Mouse (Mus musculus): Measurements from ENCODE around the gene Ddah2. TPM values are rescaled to one million over a fixed set of nuclear protein-coding genes. Genes with fewer than 3 reads are reported as not detected.

Gene Ddah2
- polyA plus RNA-seq, 1 experiment from 2014 or later, result 517 TPM

DNA sequence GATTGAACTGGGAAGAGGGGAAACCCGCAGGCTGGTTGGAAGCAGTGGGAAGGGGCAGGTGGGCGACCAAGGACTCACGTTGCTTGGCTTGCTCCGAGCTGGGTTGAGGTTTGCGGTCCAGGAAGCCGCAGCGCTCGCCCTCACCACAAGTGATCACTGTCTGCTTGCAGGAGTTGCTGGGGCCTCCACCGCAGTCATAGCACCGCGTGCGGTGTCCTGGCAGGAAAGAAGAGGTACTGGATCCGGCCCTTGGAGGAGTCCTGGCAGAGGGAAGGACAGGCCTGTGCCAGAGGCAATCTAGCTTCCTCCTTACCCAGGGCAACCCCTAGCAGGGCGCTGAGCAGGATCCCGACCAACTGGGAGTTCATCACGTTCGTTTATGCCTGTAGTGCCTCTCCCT is 15.3 kb downstream of the Ddah2 start:
- 51% methylated on average over 17 of the region's 17 CpGs for WGBS
- no peak overlapping the region for H3K27ac ChIP-seq

DNA sequence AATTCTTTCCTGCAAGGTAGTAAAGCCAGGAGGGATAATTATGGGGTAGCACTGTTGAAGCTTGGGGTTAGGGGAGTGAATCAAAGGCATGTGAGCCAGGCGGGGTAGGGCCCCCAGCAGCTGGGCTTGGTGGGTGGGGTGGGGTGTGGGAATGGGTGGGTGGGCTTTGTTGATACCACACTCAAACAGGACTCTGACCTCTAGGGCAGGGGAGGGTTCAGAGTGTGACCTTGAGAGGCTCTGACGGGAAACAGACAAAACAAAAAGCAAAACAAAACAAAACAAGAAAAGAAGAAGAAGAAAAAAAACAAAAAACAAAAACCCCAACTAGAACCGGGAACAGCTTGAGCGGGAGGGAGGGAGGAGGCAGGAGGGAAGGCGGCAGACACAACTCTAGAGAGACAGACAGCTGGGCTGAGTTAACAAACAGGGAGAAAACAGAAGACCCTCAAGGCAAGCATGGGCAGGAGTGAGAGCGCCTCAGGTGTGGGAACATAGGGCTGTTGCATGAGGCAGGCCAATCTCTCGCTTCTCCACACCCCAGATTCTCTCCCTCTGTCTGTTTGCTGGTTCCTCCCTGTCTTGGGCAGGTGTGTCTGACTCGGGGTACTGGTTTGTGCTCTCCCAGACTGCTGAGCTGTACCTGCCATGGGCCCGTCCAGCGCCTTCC is 17.8 kb downstream of the Ddah2 start, which contains the start of gene Ly6g6e:
Gene Ly6g6e (plus strand): TSS at position 396 of the 670 bp plus-strand sequence.
- WGBS, result 27% methylated on average over 10 of the region's 10 CpGs
- no peak for ATAC-seq (ENCODE audit: low FRiP score)
- H3K27me3 ChIP-seq, result peaks cover 8% of the 10 kb centered on the region; the same call in 1 of the 2 replicates
- H3K4me3 ChIP-seq, result peak within 1 kb of the TSS; percentile 14; the same call in 1 of the 2 replicates
- H3K9ac ChIP-seq, result peak within 1 kb of the TSS; percentile 13; the same call in 1 of the 2 replicates
- no peaks in the 10 kb centered on the region for H3K9me3 ChIP-seq (replicated peaks)
- H3K4me1 ChIP-seq, result peaks cover 18% of the 10 kb centered on the region
- no peak within 1 kb of the TSS for H3K27ac ChIP-seq
- H3K36me3 ChIP-seq, result no peaks in the 10 kb centered on the region
- H3K4me2 ChIP-seq (replicated peaks), result peak within 1 kb of the TSS; percentile 43

More for the DNA sequence above, 15.3 kb downstream of the Ddah2 start:
- Histone ChIP-seq H3K27me3 (peaks cover 5% of the 10 kb centered on the region; the same call in 1 of the 2 replicates), H3K36me3 (no peaks in the 10 kb centered on the region), H3K4me2 (replicated peaks) (no peak overlapping the region), H3K4me3 (no peak overlapping the region), H3K9ac (no peak overlapping the region; the same call in 1 of the 2 replicates), H3K4me1 (peaks cover 18% of the 10 kb centered on the region), H3K9me3 (replicated peaks) (no peaks in the 10 kb centered on the region)
- ATAC-seq (ENCODE audit: low FRiP score), result no peak

DNA sequence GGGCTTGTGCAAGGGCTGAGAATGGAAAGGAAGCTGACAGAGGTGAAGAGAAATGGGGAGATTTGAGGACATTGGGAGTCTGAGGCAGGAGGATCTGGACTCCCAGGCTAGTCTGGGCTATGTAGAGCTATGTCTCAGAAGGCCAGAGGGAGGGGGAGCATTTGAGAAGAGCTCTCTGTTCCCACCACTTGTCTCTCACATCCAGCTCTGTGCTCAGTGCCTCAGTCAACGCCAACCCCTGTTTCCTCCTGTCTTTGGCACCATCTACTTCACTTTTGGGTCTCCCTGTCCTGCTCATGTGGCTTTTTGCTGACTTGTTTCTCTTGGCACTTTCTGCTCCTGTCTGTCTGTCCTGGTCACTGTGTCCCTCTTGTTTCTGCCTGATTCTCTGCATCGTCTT is 18.4 kb downstream of the Ddah2 start:
- no peak overlapping the region for H3K4me3 ChIP-seq
- H3K27me3 ChIP-seq, result peaks cover 8% of the 10 kb centered on the region; the same call in 1 of the 2 replicates
- H3K4me2 ChIP-seq (replicated peaks), result peak overlapping the region; percentile 43
- H3K9ac ChIP-seq, result peak overlapping the region; percentile 13; the same call in 1 of the 2 replicates
- ATAC-seq (ENCODE audit: low FRiP score), result no peak
- no peaks in the 10 kb centered on the region for H3K36me3 ChIP-seq
- H3K27ac ChIP-seq, result no peak overlapping the region
- no peaks in the 10 kb centered on the region for H3K9me3 ChIP-seq (replicated peaks)
- peaks cover 18% of the 10 kb centered on the region for H3K4me1 ChIP-seq
- 41% methylated on average over 2 of the region's 2 CpGs for WGBS

DNA sequence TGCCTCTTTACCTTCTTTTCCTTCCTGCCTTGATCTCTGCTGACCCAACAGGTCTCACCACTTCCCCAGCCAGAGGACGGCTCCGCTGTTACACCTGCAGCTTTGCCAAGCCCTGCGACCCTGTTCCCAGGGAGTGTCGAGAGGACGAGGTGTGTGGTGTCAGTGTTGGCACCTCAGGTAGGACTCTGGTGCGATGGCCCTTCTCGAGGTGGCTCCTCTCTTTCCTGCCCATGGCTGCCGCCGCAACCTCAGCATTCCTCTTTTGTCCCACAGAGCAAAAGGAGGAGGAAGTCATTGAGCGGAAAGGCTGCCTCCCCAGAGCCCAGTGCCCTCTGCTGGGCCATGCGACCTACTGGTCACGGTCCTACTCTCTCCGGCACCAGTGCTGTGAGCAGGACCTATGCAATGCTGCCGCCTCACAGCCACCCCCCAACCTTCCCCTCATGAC is 19.0 kb downstream of the Ddah2 start, which contains the start of gene Ly6g6d:
Gene Ly6g6d (minus strand): TSS at position 280 of the 448 bp plus-strand sequence.
- Histone ChIP-seq H3K9ac (peak within 1 kb of the TSS; percentile 13), H3K36me3 (no peaks in the 10 kb centered on the region), H3K9me3 (replicated peaks) (no peaks in the 10 kb centered on the region), H3K27ac (no peak within 1 kb of the TSS), H3K4me3 (peak within 1 kb of the TSS; percentile 14), H3K4me1 (peaks cover 18% of the 10 kb centered on the region), H3K4me2 (replicated peaks) (peak within 1 kb of the TSS; percentile 43), H3K27me3 (peaks cover 8% of the 10 kb centered on the region; the same call in 1 of the 2 replicates)
- 7% methylated on average over 14 of the region's 14 CpGs for WGBS
- ATAC-seq (ENCODE audit: low FRiP score), result no peak

DNA sequence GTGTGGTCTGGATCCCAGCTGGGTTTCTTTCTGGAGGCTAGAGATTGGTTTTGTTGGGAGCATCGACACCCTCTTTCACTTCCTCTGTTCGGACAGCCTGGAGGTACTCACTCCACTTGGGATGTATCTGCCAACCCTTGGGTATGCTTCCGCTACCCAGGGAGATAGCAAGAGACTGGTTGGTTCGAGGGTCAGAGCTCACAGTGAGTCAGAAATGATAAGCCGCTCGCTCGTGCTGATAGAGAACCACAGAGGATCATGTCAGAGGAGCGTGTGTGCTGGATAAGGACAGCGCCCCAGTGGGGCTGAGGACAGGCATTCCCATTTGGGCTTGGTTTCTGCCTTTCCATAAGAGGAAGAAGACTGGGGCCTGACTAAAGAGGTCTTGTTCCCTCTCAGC is 20.9 kb downstream of the Ddah2 start:
- Histone ChIP-seq H3K27me3 (peaks cover 2% of the 10 kb centered on the region; the same call in 1 of the 2 replicates), H3K4me1 (peaks cover 18% of the 10 kb centered on the region), H3K36me3 (no peaks in the 10 kb centered on the region), H3K4me3 (no peak overlapping the region), H3K9me3 (replicated peaks) (no peaks in the 10 kb centered on the region), H3K9ac (no peak overlapping the region), H3K4me2 (replicated peaks) (no peak overlapping the region), H3K27ac (no peak overlapping the region)
- WGBS, result 70% methylated on average over 9 of the region's 9 CpGs
- ATAC-seq (ENCODE audit: low FRiP score), result no peak

DNA sequence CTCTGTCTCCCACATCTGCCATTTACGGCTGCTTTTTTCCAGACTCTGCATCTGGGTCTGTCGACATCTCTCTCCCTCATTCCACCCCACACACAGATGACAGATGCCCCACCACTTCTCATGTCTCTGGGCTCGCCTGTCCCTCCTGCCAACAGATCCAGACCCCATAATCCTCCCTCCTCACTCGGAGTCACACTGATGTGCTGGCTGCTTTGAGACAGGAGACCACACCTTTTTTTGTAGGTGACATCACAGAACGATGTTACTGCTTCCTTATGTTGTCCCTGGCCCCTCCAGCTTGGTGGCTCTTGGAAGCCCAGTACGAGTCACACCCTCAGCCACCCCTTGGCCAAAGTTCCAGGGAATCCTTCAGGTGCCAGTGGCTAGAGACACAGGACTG is 21.4 kb downstream of the Ddah2 start:
- H3K27me3 ChIP-seq, result peaks cover 3% of the 10 kb centered on the region; the same call in 1 of the 2 replicates
- WGBS, result 64% methylated on average over 6 of the region's 6 CpGs
- H3K27ac ChIP-seq, result no peak overlapping the region
- no peak overlapping the region for H3K4me3 ChIP-seq
- H3K9me3 ChIP-seq (replicated peaks), result no peaks in the 10 kb centered on the region
- no peak for ATAC-seq (ENCODE audit: low FRiP score)
- no peak overlapping the region for H3K4me2 ChIP-seq (replicated peaks)
- no peaks in the 10 kb centered on the region for H3K36me3 ChIP-seq
- H3K4me1 ChIP-seq, result peaks cover 18% of the 10 kb centered on the region
- H3K9ac ChIP-seq, result no peak overlapping the region

DNA sequence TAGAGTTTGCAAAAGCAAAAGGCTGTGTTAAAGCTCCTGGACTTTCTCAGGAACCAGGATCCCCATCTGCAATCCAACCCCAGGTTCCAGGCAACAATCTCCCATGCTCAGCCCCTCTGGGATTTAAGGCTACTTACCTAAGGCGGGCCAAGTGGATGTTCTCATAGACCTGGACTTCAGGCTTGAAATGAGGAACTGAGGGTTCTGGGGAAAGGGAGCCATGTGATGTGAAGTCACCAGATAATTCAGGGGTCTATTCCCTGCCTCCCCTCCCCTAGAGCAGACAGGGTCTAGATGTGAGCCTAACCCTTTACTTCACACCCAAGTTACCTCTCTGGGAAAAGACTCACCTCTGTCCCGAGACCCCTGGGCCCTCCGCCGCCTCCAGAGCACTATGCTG is 21.9 kb downstream of the Ddah2 start:
- 83% methylated on average over 4 of the region's 4 CpGs for WGBS
- Histone ChIP-seq H3K9ac (no peak overlapping the region), H3K9me3 (replicated peaks) (no peaks in the 10 kb centered on the region)

DNA sequence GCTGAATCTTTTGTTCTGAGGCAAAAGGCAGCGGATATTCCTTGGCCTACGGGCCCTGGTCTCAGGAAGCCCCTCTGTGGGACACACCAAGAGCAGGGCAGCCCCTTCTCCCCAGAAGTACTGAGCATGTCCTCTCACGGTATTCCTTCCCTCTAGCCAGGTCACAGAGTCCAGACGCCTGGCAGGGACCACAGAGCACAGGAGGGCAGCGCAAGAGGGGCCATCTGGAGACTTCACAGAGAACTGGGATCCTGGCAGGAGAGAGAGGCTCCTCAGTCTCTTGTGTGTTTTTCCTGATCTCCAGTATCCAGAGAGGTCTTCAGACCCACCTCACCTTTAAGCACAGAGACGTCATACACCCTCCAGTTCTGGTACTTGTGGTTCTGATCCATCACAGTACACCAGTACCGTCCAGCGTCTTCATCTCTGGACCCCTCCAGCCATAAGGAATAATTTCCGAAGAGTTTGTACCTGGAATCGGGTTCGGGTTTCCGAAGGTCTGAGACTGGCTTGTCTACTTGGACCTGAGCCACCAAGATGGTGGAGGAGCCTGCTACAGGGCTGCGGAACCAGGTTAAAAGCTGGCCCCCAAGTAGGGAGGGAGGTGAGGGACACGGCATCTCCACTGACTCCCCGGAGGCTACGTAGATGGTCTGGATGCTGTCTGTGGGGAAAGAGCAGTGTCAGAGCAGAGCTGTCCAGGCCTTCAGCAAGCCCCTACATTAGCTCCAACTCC is 24.2 kb downstream of the Ddah2 start:
- 85% methylated on average over 16 of the region's 16 CpGs for WGBS
- H3K36me3 ChIP-seq, result no peaks in the 10 kb centered on the region
- H3K9me3 ChIP-seq (replicated peaks), result no peaks in the 10 kb centered on the region
- ATAC-seq (ENCODE audit: low FRiP score), result no peak
- no peak overlapping the region for H3K27ac ChIP-seq
- no peak overlapping the region for H3K4me3 ChIP-seq
- H3K4me1 ChIP-seq, result peaks cover under 1% of the 10 kb centered on the region; the same call in 1 of the 2 replicates
- H3K9ac ChIP-seq, result no peak overlapping the region
- peaks cover 8% of the 10 kb centered on the region; the same call in 1 of the 2 replicates for H3K27me3 ChIP-seq
- no peak overlapping the region for H3K4me2 ChIP-seq (replicated peaks)

More for the DNA sequence above, 21.9 kb downstream of the Ddah2 start:
- Histone ChIP-seq H3K27ac (no peak overlapping the region), H3K27me3 (peaks cover 7% of the 10 kb centered on the region; the same call in 1 of the 2 replicates), H3K4me1 (peaks cover 18% of the 10 kb centered on the region), H3K36me3 (no peaks in the 10 kb centered on the region), H3K4me2 (replicated peaks) (no peak overlapping the region), H3K4me3 (no peak overlapping the region)
- ATAC-seq (ENCODE audit: low FRiP score), result no peak

DNA sequence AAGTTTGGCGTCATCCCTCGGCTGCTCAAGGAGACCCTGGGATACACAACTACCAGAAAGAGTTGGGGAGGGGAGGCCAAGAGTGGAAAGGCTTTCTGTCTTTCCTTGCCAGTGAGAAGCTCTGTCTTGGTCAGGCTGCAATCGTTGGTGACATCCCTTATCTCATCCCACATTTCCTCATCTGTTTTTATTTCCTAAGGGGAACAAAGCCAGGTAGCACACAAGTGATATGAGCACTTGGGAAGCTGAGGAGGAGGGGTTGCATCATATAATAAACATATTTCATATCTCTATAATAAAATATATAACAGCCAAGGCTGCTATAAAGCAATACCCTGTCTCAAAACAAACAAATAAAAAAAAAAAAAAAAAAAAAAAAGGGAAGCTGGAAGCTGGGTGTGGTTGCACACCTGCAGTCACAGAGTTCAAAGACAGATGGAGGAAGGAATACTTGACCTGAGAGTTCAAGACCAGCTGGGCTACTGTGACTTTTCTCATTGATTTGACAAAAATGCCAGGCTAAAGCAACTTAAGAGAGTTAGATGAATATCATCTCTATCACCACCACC is 25.2 kb downstream of the Ddah2 start:
- WGBS, result 78% methylated on average over 3 of the region's 3 CpGs

DNA sequence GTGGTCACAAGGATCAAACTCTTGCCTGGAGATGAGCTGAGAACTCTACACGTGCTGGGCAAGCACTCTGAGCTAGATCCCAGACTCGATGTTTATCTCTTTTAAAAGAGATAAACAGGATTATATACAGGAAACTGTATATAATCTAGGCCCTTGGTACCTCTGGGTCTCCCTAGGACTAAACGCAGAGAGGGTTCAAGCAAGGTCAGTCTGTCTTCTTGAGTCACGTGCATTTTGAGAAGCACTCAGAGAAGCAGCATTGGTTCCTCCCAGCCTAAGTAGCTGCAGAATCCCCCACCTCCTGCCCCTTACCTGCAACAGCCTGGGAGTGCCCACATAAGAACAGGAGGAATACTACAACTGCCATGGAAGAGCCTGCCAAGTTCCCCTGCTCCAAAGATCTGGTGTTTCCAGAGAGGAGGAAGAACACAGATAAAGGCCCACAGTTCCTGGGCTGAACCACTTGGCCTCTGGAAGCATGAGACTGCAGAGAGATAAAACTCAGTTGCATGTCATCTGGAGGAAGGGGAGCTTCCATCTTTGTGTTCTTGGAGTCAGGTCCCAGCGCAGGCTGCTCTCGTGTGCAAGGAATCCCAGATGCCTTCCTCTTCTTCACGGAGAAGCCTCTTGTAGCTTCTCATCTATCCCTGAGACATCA is 26.5 kb downstream of the Ddah2 start, which contains the start of gene Ly6g6f:
Gene Ly6g6f (minus strand): TSS at position 403 of the 658 bp plus-strand sequence.
- Histone ChIP-seq H3K27ac (no peak within 1 kb of the TSS), H3K4me2 (replicated peaks) (no peak within 1 kb of the TSS), H3K27me3 (0 out of 2 replicates have a peak, but pooled peaks cover 6% of the 10 kb centered on the region), H3K4me1 (peaks cover 6% of the 10 kb centered on the region), H3K9ac (no peak within 1 kb of the TSS), H3K36me3 (no peaks in the 10 kb centered on the region), H3K4me3 (no peak within 1 kb of the TSS), H3K9me3 (replicated peaks) (no peaks in the 10 kb centered on the region)
- no peak for ATAC-seq (ENCODE audit: low FRiP score)
- WGBS, result 79% methylated on average over 7 of the region's 7 CpGs

More for the DNA sequence above, 25.2 kb downstream of the Ddah2 start:
- ATAC-seq (ENCODE audit: low FRiP score), result no peak
- H3K36me3 ChIP-seq, result no peaks in the 10 kb centered on the region
- H3K9me3 ChIP-seq (replicated peaks), result no peaks in the 10 kb centered on the region
- no peaks in the 10 kb centered on the region for H3K4me1 ChIP-seq
- H3K4me2 ChIP-seq (replicated peaks), result no peak overlapping the region
- H3K27me3 ChIP-seq, result peaks cover 8% of the 10 kb centered on the region; the same call in 1 of the 2 replicates
- no peak overlapping the region for H3K4me3 ChIP-seq
- no peak overlapping the region for H3K27ac ChIP-seq
- H3K9ac ChIP-seq, result no peak overlapping the region

DNA sequence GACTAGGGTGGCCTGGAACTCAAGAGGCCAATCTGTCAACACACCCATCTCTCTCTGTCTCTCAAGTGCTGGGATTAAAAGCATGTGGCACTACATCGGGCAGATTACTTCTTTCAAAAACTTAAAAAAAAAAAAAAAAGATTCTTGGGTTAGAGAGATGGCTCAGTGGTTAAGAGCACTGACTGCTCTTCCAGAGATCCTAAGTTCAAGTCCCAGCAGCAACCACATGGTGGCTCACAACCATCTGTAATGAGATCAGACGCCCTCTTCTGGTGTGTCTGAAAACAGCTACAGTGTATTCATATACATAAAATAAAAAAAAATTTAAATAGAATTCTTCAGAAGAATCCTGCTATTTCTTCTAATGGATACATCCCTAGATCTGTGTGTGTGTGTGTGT is 29.3 kb downstream of the Ddah2 start:
- Histone ChIP-seq H3K4me1 (peaks cover 12% of the 10 kb centered on the region), H3K9me3 (replicated peaks) (no peaks in the 10 kb centered on the region), H3K4me2 (replicated peaks) (no peak overlapping the region), H3K27me3 (0 out of 2 replicates have a peak, but pooled peaks cover 6% of the 10 kb centered on the region), H3K36me3 (peaks cover 21% of the 10 kb centered on the region), H3K27ac (no peak overlapping the region), H3K9ac (no peak overlapping the region), H3K4me3 (no peak overlapping the region)
- no peak for ATAC-seq (ENCODE audit: low FRiP score)
- 43% methylated on average over 2 of the region's 2 CpGs for WGBS

All from hindbrain, embryonic 12.5 days (tissue).